Mouse (Mus musculus) heart, embryonic 16.5 days (tissue): ENCODE measurements around the gene Vdac1. TPM values are rescaled to one million over a fixed set of nuclear protein-coding genes. Genes with fewer than 3 reads are reported as not detected.
"Not testable (repeated sequence)": the region's sequence is repeated elsewhere in the genome, so short reads cannot be mapped to it uniquely, and the experiment has no call there.

Experiments used
- ATAC-seq: fragments of 200-750 bp; cut with Nextera tagmentation; replicated peaks from 2 replicates; pipeline ENCODE4 v1.8.0; 2017; ENCODE audit warnings: moderate number of reproducible peaks; ENCODE audit not compliant: insufficient read depth, low FRiP score; ENCODE audit errors: extremely low read depth
- H3K27ac ChIP-seq: fragments of 300-500 bp; sonication (generic); 2 replicates; pipeline ENCODE4 v1.5.1; 2014; ENCODE audit warnings: mild to moderate bottlenecking, low read length, control low read depth, moderate library complexity
- H3K27me3 ChIP-seq: fragments of 300-500 bp; sonication (generic); 2 replicates; pipeline ENCODE4 v1.6.1; 2014; ENCODE audit warnings: low read length, mixed read lengths; ENCODE audit not compliant: control insufficient read depth, insufficient read depth
- H3K36me3 ChIP-seq: fragments of 300-500 bp; sonication (generic); 2 replicates; pipeline ENCODE4 v1.6.1; 2014; ENCODE audit not compliant: control insufficient read depth, insufficient read depth
- H3K4me1 ChIP-seq: fragments of 300-500 bp; sonication (generic); 2 replicates; pipeline ENCODE4 v1.6.1; 2014; ENCODE audit warnings: low read length, mixed read lengths; ENCODE audit not compliant: control insufficient read depth, insufficient read depth
- H3K4me2 ChIP-seq: fragments of 300-500 bp; sonication (generic); 2 replicates; pipeline ENCODE4 v1.6.1; 2014; ENCODE audit warnings: low read depth, mild to moderate bottlenecking, control low read depth, low read length
- H3K4me3 ChIP-seq: fragments of 300-500 bp; sonication (generic); 2 replicates; pipeline ENCODE4 v1.5.1; 2014; ENCODE audit warnings: mild to moderate bottlenecking, control low read depth, low read length
- H3K9ac ChIP-seq: fragments of 300-500 bp; sonication (generic); 2 replicates; pipeline ENCODE4 v1.6.1; 2014; ENCODE audit warnings: low read length, control low read depth
- H3K9me3 ChIP-seq: fragments of 300-500 bp; sonication (generic); replicated peaks from 2 replicates; pipeline ENCODE4 v1.6.1; 2016; ENCODE audit warnings: low read length; ENCODE audit not compliant: control insufficient read depth
- WGBS: fragments of 180-500 bp; shearing (Covaris S2); extraction: QIAGEN DNeasy Blood & Tissue Kit; methylation state at CpG from one replicate; pipeline ENCODE4 v1.1.7; 2014; 5-methylcytosine and 5-hydroxymethylcytosine counted together
- polyA plus RNA-seq: library from polyadenylated mRNA; unstranded; fragments of >200 nt; fragmentation: Nextera tagmentation; extraction: Ambion mirVana; gene quantifications from 2 replicates; pipeline ENCODE4 v1.2.1, GENCODE M21; 2015

Gene Vdac1
- polyA plus RNA-seq, 1 experiment from 2014 or later, result 624 TPM

- H3K27ac ChIP-seq, result no peak overlapping the region
- no peak overlapping the region for H3K4me3 ChIP-seq
- peaks cover 10% of the 10 kb centered on the region; the same call in 1 of the 2 replicates for H3K4me1 ChIP-seq
- 78% methylated on average over 4 of the region's 4 CpGs for WGBS
- H3K36me3 ChIP-seq, result no peaks in the 10 kb centered on the region
- no peak for ATAC-seq
- H3K9me3 ChIP-seq, result no peaks in the 10 kb centered on the region
- H3K4me2 ChIP-seq, result no peak overlapping the region
- H3K27me3 ChIP-seq, result no peaks in the 10 kb centered on the region
- no peak overlapping the region for H3K9ac ChIP-seq
Measured at GRCm38 (mm10) chr11:52348156-52348555, 12.5 kb upstream of the Vdac1 start.

GRCm38 (mm10) chr11:52348724-52349123 is 11.9 kb upstream of the Vdac1 start:
- no peak overlapping the region for H3K27ac ChIP-seq
- H3K4me3 ChIP-seq, result no peak overlapping the region
- H3K9me3 ChIP-seq, result no peaks in the 10 kb centered on the region
- no peaks in the 10 kb centered on the region for H3K27me3 ChIP-seq
- 67% methylated on average over 3 of the region's 3 CpGs for WGBS
- H3K36me3 ChIP-seq, result no peaks in the 10 kb centered on the region
- H3K4me1 ChIP-seq, result peaks cover 10% of the 10 kb centered on the region; the same call in 1 of the 2 replicates
- no peak overlapping the region for H3K4me2 ChIP-seq
- no peak overlapping the region for H3K9ac ChIP-seq
- no peak for ATAC-seq

- no peak overlapping the region for H3K9ac ChIP-seq
- no peak overlapping the region for H3K4me3 ChIP-seq
- peaks cover 9% of the 10 kb centered on the region; the same call in 1 of the 2 replicates for H3K4me1 ChIP-seq
- no peaks in the 10 kb centered on the region for H3K9me3 ChIP-seq
- H3K4me2 ChIP-seq, result peak overlapping the region; percentile 23; the same call in 1 of the 2 replicates
- H3K27me3 ChIP-seq, result no peaks in the 10 kb centered on the region
- peak; percentile 41; the same call in 1 of the 2 replicates for ATAC-seq
- no peak overlapping the region for H3K27ac ChIP-seq
- no peaks in the 10 kb centered on the region for H3K36me3 ChIP-seq
- WGBS, result 4% methylated on average over 9 of the region's 9 CpGs
Measured at GRCm38 (mm10) chr11:52350924-52351323, 9.7 kb upstream of the Vdac1 start.

- no peaks in the 10 kb centered on the region for H3K9me3 ChIP-seq
- no peak overlapping the region for H3K27ac ChIP-seq
- no peak overlapping the region for H3K9ac ChIP-seq
- H3K4me1 ChIP-seq, result peaks cover 2% of the 10 kb centered on the region; the same call in 1 of the 2 replicates
- WGBS, result 83% methylated on average over 3 of the region's 3 CpGs
- H3K4me3 ChIP-seq, result no peak overlapping the region
- no peaks in the 10 kb centered on the region for H3K36me3 ChIP-seq
- no peak for ATAC-seq
- H3K27me3 ChIP-seq, result no peaks in the 10 kb centered on the region
- no peak overlapping the region for H3K4me2 ChIP-seq
Measured at GRCm38 (mm10) chr11:52352271-52352670, 8.4 kb upstream of the Vdac1 start.

- WGBS, result 79% methylated on average over 5 of the region's 5 CpGs
- Histone ChIP-seq H3K36me3 (no peaks in the 10 kb centered on the region), H3K4me2 (no peak overlapping the region), H3K9ac (no peak overlapping the region), H3K9me3 (no peaks in the 10 kb centered on the region), H3K27ac (no peak overlapping the region), H3K27me3 (no peaks in the 10 kb centered on the region), H3K4me3 (no peak overlapping the region), H3K4me1 (peaks cover 13% of the 10 kb centered on the region)
- ATAC-seq, result no peak
Measured at GRCm38 (mm10) chr11:52354644-52355043, 6.0 kb upstream of the Vdac1 start.

- ATAC-seq, result no peak
- 73% methylated on average over 1 of the region's 1 CpGs for WGBS
- no peak overlapping the region for H3K27ac ChIP-seq
- no peak overlapping the region for H3K9ac ChIP-seq
- H3K4me2 ChIP-seq, result no peak overlapping the region
- peaks cover 19% of the 10 kb centered on the region for H3K4me1 ChIP-seq
- H3K36me3 ChIP-seq, result no peaks in the 10 kb centered on the region
- H3K27me3 ChIP-seq, result no peaks in the 10 kb centered on the region
- no peaks in the 10 kb centered on the region for H3K9me3 ChIP-seq
- no peak overlapping the region for H3K4me3 ChIP-seq
Measured at GRCm38 (mm10) chr11:52355601-52356000, 5.1 kb upstream of the Vdac1 start.

- H3K9ac ChIP-seq, H3K36me3 ChIP-seq, H3K4me3 ChIP-seq, H3K27me3 ChIP-seq, ATAC-seq, H3K4me2 ChIP-seq, H3K27ac ChIP-seq, H3K9me3 ChIP-seq: not testable (repeated sequence)
- H3K4me1 ChIP-seq, result peaks cover 18% of the 10 kb centered on the region
- 87% methylated on average over 5 of the region's 5 CpGs for WGBS
Measured at GRCm38 (mm10) chr11:52357091-52357490, 3.6 kb upstream of the Vdac1 start.

- peak overlapping the region; percentile 12; the same call in 1 of the 2 replicates for H3K4me3 ChIP-seq
- no peaks in the 10 kb centered on the region for H3K36me3 ChIP-seq
- 49% methylated on average over 4 of the region's 4 CpGs for WGBS
- peak overlapping the region; percentile 30 for H3K4me2 ChIP-seq
- no peaks in the 10 kb centered on the region for H3K9me3 ChIP-seq
- peak overlapping the region; percentile 29; the same call in 1 of the 2 replicates for H3K9ac ChIP-seq
- peaks cover 30% of the 10 kb centered on the region for H3K4me1 ChIP-seq
- ATAC-seq, result no peak
- H3K27me3 ChIP-seq, result no peaks in the 10 kb centered on the region
- peak overlapping the region; percentile 42 for H3K27ac ChIP-seq
Measured at GRCm38 (mm10) chr11:52358520-52358919, 2.1 kb upstream of the Vdac1 start.

GRCm38 (mm10) chr11:52359686-52360470 is 782 bp upstream of the Vdac1 start:
- Histone ChIP-seq H3K36me3 (no peaks in the 10 kb centered on the region), H3K4me1 (peaks cover 43% of the 10 kb centered on the region), H3K9me3 (no peaks in the 10 kb centered on the region), H3K27me3 (no peaks in the 10 kb centered on the region), H3K9ac (peak overlapping the region; percentile 100), H3K4me3 (peak overlapping the region; percentile 99), H3K27ac (peak overlapping the region; percentile 100), H3K4me2 (peak overlapping the region; percentile 88)
- peak; percentile 39 for ATAC-seq
- WGBS, result 16% methylated on average over 22 of the region's 22 CpGs
